Mouse (Mus musculus) heart, postnatal 4 days (tissue): ENCODE results near the gene Tex33. TPM values are rescaled to one million over a fixed set of nuclear protein-coding genes. Genes with fewer than 3 reads are reported as not detected.
"Not testable (repeated sequence)": the region's sequence is repeated elsewhere in the genome, so short reads cannot be mapped to it uniquely, and the experiment has no call there.

Experiments used
- DNase-seq: peaks from one replicate; pipeline ENCODE4 v3.0.0; 2021
- total RNA-seq, 2 experiments: library from RNA; stranded (reverse); gene quantifications; 2 replicates each; pipeline ENCODE4 v1.2.3; 2021

Gene Tex33
- total RNA-seq, 2 experiments from 2014 or later, result not detected

DNA sequence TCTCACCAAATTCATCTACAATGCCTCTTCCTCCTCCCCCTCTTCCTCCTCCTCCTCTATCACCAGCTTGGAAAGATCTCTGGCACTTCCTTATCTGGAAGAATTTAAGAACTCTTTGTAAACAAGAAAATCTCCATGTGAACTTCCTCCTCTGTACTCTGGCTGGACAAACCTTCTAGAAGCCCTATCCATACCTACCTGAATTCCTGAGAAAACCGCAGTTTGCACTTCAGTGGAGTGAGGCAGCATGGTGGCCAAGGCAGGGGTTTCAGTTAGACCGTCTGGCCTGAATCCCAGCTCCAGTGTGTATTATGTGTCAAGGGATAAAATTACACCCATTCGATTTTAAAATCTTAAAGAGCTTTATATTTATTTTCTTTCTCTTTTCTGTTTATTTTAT lies 22.9 kb downstream of the Tex33 start:
- no peak for DNase-seq

DNA sequence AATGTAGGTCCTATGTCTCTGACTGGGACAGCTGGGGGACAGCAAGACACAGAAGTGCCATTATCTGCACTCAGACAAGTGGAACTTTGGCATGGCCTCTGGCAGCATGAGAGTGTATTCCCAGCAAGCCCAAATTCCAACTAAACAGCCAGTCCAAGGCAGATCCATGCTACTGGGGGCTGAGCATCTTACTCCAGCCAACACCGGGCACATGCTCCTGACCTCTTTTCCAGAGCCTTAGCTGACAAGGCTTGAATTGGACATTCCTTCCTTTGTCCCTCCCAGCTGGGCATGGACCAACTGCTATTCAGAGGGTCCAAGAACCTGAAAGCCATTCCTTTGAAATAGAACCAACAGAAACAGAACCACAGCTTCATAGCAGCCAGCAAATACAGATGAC lies 26.1 kb downstream of the Tex33 start:
- DNase-seq, result no peak

DNA sequence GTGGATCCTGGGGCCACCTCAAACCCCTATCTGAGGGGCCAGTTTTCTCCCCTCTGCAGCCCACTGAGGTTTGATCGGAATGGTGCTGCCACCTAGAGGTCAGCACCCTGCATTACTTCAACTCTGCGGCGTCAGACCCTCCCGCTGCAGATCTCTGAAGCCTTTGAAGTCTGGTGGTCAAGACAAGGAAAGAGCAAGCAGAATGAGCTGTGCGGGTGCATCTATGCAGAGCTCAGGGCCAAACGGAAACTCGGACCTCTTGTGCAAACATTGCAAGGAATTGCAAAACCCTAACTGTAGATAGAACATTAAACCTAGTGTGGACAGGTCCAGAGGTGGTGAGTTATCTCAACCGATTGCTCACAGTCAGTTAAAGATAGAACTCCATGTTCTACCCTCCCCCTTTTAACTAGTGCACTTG lies 26.8 kb downstream of the Tex33 start:
- peak; percentile 65 for DNase-seq

DNA sequence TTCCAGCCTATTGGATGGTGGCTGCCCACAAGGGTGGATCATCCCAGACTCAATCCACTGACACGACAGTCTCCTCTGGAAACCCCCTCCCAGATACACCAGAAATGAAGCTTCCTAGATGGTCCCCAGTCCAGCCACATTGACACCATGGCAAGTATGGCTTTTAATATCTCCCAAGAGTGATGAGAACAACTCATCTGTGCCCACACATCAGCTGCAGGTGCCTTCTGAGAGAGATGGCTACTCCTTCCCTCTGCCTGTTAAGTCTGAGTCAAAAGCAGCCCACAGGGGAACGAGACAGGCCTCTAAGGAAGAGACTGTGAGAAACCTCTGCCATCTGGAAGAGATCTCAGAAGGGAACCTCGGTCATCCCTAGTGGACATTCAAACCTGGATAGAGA lies 27.9 kb downstream of the Tex33 start:
- no peak for DNase-seq

DNA sequence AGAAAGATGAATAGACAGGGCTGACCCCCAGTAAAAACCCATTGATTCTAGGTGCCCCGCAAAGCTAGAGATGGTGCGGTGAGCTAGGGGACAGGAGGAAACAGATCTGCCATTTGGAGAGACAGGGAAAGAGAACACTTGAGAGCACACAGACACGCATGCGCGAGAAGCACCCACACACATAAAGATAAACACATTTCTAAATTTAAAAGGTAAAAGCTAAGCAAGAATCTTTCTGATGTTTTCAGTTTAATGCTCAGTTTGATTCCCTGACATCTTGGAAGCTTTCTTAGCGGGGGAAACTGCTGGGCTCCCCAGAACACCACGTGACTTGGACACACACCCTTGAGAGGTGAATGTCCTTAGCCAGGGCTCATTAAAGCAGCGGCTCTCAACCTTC lies 28.8 kb downstream of the Tex33 start:
- DNase-seq, result no peak

DNA sequence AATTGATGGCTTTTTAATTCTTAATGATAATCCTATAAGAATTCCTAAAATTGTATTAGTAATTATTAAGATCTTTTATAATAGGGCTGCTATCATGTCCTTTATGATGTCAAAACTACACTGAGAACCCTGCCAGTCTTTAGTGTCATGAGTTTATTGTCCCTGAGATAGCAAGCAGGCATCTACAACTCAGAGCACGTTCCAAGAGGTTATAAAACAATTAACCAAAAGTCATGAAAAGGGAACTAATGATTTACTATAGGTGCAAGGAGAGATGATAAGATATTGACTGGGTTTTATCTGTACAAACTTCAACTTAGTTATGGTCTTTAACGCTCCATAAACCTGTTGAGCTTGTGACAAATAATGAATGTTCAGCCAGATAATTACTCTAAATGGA lies 29.8 kb downstream of the Tex33 start:
- no peak for DNase-seq

DNA sequence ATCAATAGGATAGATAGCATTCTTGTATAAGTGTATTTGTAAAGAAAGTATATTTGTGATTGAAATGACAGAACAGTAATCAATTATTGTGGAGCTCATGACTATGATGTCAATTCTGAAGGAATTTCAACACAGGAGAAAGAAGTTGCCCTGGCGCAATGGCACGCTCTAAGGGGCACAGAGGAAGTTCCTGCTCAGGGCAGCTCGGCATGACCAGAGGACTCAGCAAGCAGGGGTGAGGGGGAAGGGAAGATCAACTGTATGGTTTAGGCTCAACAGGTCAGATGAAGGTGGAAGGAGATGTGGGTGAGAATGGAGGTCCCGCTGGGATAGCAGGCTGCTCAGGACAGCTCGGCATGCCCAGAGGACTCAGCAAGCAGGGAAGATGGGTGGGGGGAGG lies 40.2 kb downstream of the Tex33 start:
- no peak for DNase-seq

DNA sequence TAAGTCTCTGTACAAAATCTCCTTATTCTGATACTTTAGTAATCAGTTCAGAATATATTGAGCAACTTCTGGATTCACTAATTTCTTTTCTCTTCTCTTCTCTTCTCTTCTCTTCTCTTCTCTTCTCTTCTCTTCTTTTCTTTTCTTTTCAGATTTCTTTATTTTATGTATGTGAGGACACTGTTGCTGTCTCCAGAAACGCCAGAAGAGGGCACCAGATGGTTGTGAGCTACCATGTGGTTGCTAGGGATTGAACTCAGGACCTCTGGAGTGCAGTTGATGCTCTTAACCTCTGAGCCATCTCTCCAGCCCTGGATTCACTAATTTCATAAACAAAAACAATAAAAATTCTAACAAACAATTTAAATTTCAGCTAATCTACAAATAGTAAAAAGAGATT lies 40.8 kb downstream of the Tex33 start:
- DNase-seq, result peak; percentile 68

DNA sequence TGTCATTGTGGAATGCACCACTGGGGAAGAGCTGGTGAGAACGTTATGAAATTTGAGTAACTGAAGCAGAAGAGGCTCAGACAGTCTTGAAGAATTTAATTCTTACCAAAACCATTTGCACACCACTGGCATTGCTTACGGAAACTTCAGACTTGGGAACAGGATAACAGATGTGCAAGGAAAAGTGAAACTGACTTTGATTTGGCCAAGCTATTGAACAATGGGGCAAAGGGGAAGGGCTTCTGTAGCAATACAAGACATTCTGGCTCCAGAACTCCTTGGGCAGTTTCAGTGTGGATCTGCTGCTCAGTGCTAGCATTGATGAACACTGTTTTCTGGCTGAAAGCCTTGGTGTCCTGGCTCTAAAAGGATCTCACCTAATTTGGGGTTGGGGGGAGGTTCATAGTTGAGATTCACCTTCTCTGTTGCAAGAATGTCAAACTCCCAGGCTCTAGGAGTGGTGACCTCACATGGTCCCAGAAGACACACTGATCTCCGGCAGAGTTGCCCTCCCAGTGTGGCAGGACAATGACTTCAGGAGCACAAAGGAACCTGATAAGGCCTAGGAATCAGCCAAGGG lies 44.0 kb downstream of the Tex33 start:
- no peak for DNase-seq

DNA sequence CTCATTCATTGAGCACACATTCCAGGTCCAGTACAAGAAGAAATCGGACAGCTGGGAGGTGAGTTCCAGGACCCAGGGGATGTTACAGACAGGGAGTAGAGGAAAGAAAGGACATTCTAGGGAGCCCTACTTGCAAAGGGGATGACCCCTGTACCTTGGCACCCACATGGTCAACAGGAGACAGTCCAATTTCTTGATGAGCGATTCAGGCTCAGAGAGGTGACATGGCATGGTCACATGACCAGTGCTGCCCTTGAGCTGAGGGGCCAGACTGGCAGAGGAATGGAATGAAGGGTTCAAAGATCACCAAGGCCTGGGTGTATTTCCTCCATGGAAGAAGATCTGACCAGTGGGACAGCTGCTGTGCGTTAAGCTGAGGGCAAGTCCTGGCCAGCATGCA lies 51.1 kb downstream of the Tex33 start:
- DNase-seq, result no peak

DNA sequence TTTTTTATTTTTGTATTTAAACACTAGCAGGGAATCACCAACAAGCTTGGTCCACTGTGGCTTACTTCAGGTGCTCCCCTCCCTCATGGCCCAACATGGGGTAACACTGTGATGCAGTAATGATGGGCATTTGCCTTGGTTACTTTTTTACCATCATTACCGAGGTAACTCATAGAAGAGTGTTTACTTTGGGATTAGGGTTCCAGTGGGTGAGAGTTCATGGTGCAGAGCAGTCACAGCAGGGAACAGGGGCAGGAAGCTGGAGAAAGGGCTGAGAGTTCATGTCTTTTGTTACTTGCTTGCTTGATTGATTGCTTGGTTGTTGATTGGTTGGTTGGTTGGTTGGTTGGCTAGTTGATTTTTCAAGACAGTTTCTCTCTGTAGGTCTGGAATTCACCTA lies 52.0 kb downstream of the Tex33 start:
- no peak for DNase-seq

DNA sequence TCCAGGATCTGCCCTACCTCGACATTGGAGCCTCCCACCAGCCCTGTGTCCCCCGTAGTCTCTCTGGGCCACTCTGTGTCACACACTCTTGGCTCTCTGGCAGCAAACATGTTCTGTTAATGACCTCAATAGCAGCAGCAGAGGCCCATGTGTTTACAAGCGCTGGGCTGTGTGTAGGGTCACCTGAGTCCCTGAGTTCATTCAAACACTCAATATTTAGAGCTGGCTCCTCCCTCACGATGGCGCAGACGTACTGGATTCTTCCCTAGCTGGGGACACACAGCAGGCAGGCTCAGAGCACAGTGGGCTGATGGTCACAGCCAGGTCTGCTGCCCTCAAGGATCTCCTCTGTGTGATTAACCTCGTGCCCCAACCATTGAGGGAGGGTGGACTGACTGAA lies 54.8 kb downstream of the Tex33 start:
- not testable (repeated sequence) for DNase-seq

DNA sequence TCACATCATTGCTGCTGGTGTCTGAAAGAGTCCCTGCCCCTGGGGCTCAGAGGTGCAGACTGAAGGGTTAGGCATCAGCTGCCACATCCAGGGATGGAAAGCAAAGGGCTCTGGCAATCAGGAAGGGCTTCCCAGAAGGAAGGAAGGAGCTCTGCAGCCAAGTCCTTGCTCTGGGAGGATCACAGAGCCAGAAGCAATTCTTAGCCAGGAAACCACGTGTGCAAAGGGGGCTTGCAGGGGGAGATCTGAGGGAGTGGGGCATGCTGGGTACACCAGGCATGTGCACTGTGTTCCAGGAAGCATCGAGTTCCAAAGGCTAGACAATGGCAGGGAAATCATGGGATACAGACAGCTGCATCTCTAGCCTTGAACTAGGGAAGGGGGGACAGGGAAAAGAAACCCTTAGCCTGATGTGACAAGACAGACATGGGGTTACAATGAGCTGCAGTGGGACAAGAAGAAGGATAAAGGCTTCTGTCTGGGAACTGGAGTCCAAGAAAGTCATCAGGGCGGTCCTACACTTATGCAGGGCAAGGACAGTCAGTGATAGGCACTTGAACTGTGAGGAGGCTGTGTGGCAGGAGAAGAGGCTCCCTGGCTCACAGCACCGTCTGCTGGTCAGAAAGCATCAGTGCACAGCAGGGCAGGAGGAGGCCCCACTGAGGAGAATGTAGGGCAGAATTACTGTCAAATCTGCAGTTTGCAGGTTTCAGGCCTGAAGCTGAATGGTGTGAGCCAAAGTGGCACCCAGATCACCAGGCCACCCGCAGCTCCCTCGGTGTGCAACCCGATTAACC lies 55.9 kb downstream of the Tex33 start:
- DNase-seq, result peak; percentile 75

DNA sequence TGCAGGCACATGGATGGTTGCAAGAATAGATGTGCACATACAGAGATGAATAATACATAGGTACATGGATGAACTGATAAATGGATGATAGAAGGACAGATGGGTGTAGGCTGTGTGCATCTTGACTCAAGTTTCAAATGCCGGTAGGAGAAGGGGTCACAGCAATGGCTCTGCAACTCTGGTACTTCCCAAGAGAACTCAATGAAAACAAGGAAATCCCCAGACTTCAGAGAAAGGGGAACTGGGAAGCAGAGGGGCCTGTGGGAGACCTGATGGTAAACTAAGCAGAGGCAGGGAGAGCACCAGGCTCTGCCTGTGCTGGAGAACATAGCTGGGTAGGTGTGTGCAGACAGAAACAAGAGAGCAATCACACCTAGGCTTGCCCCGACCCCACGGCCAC lies 61.3 kb downstream of the Tex33 start:
- no peak for DNase-seq

DNA sequence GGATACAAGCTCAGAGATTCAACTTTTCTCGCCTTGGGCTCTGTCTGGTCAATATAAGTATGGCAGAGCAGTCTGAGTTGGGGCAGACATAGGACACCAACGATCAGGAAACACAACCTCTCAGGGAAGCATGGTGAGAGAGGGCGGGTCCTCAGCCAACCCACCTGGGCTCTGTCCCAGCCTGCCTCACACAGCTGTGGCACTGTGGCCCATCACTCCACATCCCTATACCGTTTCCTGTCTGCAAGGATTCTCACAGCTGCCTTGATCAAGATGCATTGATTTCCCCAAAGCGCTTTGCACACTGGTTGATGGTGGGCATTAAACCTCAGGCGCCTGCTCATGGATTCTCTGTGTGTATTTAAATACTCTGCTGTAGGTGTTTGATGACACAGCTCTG lies 62.7 kb downstream of the Tex33 start:
- no peak for DNase-seq

DNA sequence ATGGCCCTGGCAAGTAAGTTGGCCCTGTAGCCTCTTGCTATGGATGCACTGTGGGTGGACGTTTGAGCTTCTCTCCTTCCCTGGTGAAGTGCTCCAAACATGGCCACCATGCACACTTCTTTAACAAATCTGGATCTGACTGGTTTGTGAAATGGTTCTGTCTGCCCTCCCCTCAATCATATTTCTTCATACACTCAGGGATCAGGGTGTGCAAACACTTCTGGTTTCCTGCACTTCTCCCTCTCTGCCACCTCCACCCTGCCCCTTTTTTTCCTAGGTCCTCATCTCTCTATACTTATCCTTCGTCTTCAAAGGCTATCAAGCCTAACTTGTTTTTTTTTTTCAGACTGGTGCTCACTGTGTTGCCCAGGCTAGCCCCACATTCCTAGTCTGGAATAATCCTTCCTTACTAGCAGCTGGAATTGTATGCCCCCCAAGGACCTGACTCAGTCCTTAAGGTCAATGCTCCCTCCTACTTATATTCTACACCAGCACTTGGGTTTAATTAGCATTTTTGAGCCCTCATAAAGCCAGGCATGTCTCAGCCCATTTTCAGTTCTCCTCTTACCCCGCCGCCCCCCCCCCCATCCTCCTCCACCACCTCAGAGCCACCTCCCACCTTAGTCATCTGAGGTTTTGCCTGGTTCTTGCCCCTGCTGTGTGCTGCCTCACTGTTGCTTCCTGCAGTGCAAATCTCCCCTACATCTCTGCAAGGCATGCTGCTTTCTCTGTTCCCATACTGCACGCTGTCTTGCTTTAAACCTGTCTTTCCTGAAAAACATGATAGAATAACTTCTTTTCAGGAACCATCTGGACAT lies 64.0 kb downstream of the Tex33 start:
- DNase-seq, result no peak

DNA sequence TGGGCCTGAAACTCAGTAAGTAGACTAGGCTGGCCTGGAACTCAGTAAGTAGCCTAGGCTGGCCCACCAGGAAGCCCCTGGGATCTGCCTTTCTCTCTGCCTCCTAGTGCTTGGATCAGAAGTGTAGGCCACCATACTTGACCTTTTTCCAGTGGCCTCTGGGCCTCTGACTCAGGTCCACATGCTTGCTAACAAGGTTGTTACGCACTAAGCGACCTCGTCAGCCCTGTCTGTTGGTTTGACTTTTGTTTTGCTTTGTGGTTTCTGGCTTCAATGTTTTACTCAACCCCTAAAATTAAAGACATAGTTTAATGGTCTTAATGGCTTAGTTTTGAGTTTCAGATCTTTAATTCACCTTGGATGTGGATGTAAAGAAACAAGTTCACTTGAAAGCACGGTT lies 65.0 kb downstream of the Tex33 start:
- DNase-seq, result no peak

DNA sequence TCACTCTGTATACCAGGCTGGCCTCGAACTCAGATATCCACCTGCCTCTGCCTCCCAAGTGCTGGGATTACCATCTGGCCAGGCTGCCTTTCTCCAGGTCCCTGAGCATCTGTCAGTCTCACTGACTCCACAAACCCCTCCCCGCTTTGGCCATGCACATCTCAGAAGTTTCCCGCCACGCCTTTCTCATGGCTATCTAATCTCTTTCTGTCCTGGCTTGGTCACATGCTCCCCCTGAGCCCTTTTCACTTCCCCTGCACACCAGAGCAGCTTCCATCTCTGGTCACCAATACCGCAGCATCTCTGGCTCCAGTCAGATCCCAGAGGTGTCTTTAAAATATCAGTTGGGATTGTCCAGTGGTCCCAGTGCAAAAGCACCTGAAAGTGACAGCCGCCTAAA lies 65.7 kb downstream of the Tex33 start:
- not testable (repeated sequence) for DNase-seq

DNA sequence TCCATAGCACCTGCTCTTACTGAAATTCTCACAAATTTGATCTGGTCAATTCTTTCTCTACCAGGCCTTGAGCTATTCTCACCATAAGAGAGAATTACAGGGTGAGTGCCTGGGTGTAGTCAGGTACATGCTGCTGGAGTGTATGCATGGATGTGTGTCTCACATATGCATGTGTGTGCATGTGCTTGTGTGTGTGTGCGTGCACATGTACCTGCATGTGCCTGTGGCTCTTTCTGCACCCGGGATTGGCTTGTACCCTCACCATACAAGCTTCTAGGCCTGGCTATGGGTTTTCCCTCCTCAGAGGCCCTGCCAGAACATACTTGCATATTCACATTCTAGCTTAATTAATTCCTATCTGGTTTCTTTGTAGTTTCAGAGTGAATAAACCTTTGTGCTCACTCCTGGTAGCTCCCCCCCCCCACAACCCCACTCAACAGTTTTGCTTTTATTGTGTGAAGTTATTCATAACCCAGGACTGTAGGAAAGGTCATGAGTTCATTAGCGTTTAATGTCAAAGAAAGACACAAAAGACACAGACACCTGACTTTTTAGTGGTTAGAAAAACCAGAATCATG lies 67.1 kb downstream of the Tex33 start:
- no peak for DNase-seq
